Mouse (Mus musculus): ENCODE measurements around the gene Atp11a.

DNA sequence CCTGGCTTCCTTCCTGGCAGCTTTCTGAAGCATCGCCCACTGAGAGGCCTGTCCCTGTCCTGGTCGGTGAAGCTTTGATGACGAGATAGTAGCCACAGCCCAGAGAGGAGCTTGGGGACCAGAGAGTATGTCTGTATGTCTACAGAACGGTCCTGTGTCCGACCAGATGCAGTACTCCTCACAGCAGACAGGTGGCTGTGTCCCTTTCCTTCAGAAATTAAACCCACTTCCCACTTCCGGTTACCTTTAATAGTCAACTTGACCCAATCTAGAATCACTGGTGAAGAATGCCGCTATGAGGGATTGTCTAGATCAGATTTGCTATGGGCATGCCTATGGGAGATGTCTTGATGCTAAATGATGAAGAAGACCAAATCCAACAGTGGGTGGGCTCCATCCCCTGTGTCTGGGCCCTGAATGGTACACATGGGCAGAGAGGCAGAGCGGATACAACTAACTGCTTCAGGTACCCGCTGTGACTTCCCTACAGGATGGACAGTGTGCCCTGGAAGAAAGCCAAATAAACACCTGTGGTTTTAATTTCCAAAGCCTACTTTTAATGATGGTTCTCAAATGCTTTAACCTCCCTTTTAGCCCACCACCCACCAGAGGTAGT, 138.8 kb downstream of the Atp11a start:
- TF ChIP-seq CTCF (IDR thresholded peaks at IDR 0.05; ENCODE audit: extremely low read depth, insufficient read depth, insufficient read length, insufficient replicate concordance) (no peak), POLR2A (IDR thresholded peaks at IDR 0.05; ENCODE audit: low read depth, low read length) (no peak)

Data from spleen, adult 2 months (tissue).